Mouse (Mus musculus) G1E (cell line): ENCODE measurements around the gene Cacnb3.

Source experiments
- CTCF ChIP-seq: IDR thresholded peaks from 2 replicates; pipeline ENCODE4 v1.5.1; 2012; ENCODE audit warnings: low read depth, low read length, inconsistent platforms, mixed read lengths
- GATA1 ChIP-seq: IDR thresholded peaks from 2 replicates; pipeline ENCODE4 v1.6.1; 2012; ENCODE audit warnings: borderline replicate concordance, low read length, inconsistent platforms, mixed read lengths

DNA sequence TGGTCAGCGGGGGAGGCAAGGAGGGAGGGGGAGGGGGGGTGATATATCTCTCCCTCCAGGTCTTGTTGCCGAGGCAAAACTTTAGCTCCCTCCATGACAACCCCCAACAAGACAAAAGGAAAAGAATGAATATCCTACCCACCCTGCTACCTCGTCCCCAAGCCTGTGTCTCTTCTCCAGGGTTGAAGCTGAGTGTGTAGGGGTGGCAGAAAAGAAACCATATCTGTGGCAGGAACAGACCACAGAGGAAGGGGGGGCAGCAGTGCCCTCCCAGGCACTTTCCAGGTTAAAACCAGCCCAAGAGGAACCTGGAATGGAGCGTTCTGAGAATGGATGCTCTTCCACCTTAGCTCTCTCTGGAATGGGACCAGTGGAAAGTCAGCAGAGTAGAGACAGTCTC is at the start of gene Cacnb3:
- no peak for TF ChIP-seq GATA1
- TF ChIP-seq CTCF: no peak
